In genomic region chr5:116914876-116915275, GRCm38 (mm10) we compare ENCODE assay signal across 14 mouse cellular contexts.
DNase-seq lines count a peak whose midpoint lies in the region; ATAC-seq and TF ChIP-seq lines count a peak whose summit lies in the region.
"Had no signal": no experiment of that assay in that cellular context is flagged by ENCODE, and none has a peak within 500 bp of the region (broad histone marks: within the 10 kb centered on the region; RNA-seq: fewer than 3 reads in every experiment).

No protein-coding gene starts in this region.

- no peaks in the 10 kb centered on the region for H3K36me3 ChIP-seq in heart, embryonic 11.5 days (ENCODE audit: control insufficient read depth, insufficient read depth, low read length)
- no peaks in the 10 kb centered on the region for H3K36me3 ChIP-seq in midbrain, embryonic 10.5 days
- no peaks in the 10 kb centered on the region for H3K36me3 ChIP-seq in midbrain, postnatal 0 days (ENCODE audit: insufficient read depth, low read length)
- H3K36me3 ChIP-seq: limb, embryonic 13.5 days had no signal

- H3K4me1 ChIP-seq in heart, embryonic 11.5 days (ENCODE audit: control insufficient read depth, insufficient read depth, low read length), result no peaks in the 10 kb centered on the region
- H3K4me1 ChIP-seq in midbrain, embryonic 10.5 days, result no peaks in the 10 kb centered on the region
- no peaks in the 10 kb centered on the region for H3K4me1 ChIP-seq in midbrain, postnatal 0 days (ENCODE audit: insufficient read depth, low read length)
- H3K4me1 ChIP-seq: limb, embryonic 13.5 days had no signal

- ATAC-seq in heart, embryonic 11.5 days (replicated peaks; ENCODE audit: insufficient number of reproducible peaks, low FRiP score, low TSS enrichment), result no peak
- no peak for ATAC-seq in midbrain, postnatal 0 days (ENCODE audit: low FRiP score)

- H3K27me3 ChIP-seq in heart, embryonic 11.5 days (ENCODE audit: control insufficient read depth, insufficient read depth, low read length), result no peaks in the 10 kb centered on the region
- H3K27me3 ChIP-seq in midbrain, embryonic 10.5 days (ENCODE audit: low read depth, poor library complexity, severe bottlenecking), result no peaks in the 10 kb centered on the region
- H3K27me3 ChIP-seq in midbrain, postnatal 0 days (ENCODE audit: insufficient read depth, low read length), result no peaks in the 10 kb centered on the region
- H3K27me3 ChIP-seq: limb, embryonic 13.5 days had no signal

- H3K4me3 ChIP-seq in heart, embryonic 11.5 days (ENCODE audit: low read depth, low read length), result no peak overlapping the region
- H3K4me3 ChIP-seq in midbrain, embryonic 10.5 days, result no peak overlapping the region
- H3K4me3 ChIP-seq in midbrain, postnatal 0 days (ENCODE audit: low read depth, low read length), result no peak overlapping the region
- H3K4me3 ChIP-seq: layer of hippocampus, adult 2 months; limb, embryonic 13.5 days had no signal

- H3K4me2 ChIP-seq in heart, embryonic 11.5 days, result no peak overlapping the region
- no peak overlapping the region for H3K4me2 ChIP-seq in midbrain, postnatal 0 days (ENCODE audit: low read depth, low read length, poor library complexity, severe bottlenecking)
- H3K4me2 ChIP-seq: hindbrain, embryonic 14.5 days; limb, embryonic 13.5 days had no signal

- 34% methylated on average over 12 of the region's 12 CpGs for WGBS in heart, embryonic 11.5 days (ENCODE audit: insufficient replicate concordance)
- 42% methylated on average over 12 of the region's 12 CpGs for WGBS in midbrain, embryonic 10.5 days
- 54% methylated on average over 12 of the region's 12 CpGs for WGBS in midbrain, postnatal 0 days

- no peak overlapping the region for H3K9ac ChIP-seq in heart, embryonic 11.5 days (ENCODE audit: low read depth, low read length)
- H3K9ac ChIP-seq in midbrain, postnatal 0 days (replicated peaks; ENCODE audit: low read length, poor library complexity, severe bottlenecking), result no peak overlapping the region
- H3K9ac ChIP-seq: hindbrain, embryonic 14.5 days; limb, embryonic 13.5 days had no signal

- peak; percentile 9 to 37 for DNase-seq in heart, postnatal 14 days
- DNase-seq in midbrain, embryonic 10.5 days (ENCODE audit: low spot score), result peak; percentile 19
- no peak for DNase-seq in midbrain, postnatal 0 days (ENCODE audit: low spot score)
- peak; percentile 2 for DNase-seq in c-Kit-positive CD71-negative TER-119-negative erythroid progenitor cells, embryonic 14.5 days (ENCODE audit: low read depth)
- peak; percentile 70 for DNase-seq in mesoderm, embryonic 11.5 days (ENCODE audit: low read depth, low spot score)
- no peak for DNase-seq in lung, adult 18-20 months
- no peak for DNase-seq in thymus, postnatal 14 days
- DNase-seq: cerebellum, adult 11 months; right cerebral cortex, postnatal 25 days had no signal

- TF ChIP-seq CTCF in midbrain, postnatal 0 days (IDR thresholded peaks at IDR 0.05), result no peak

- H3K27ac ChIP-seq in heart, embryonic 11.5 days (ENCODE audit: low read depth, low read length), result no peak overlapping the region
- no peak overlapping the region for H3K27ac ChIP-seq in midbrain, embryonic 10.5 days (replicated peaks)
- no peak overlapping the region for H3K27ac ChIP-seq in midbrain, postnatal 0 days (ENCODE audit: low read depth, low read length)
- H3K27ac ChIP-seq: hindbrain, embryonic 14.5 days; layer of hippocampus, adult 2 months; limb, embryonic 13.5 days; macrophage had no signal

- no peaks in the 10 kb centered on the region for H3K9me3 ChIP-seq in heart, embryonic 11.5 days (replicated peaks; ENCODE audit: control insufficient read depth, low read length)
- H3K9me3 ChIP-seq in midbrain, embryonic 10.5 days (replicated peaks), result no peaks in the 10 kb centered on the region
- no peaks in the 10 kb centered on the region for H3K9me3 ChIP-seq in midbrain, postnatal 0 days (ENCODE audit: low read length)
- H3K9me3 ChIP-seq: limb, embryonic 13.5 days had no signal

- intact Hi-C loops in heart, postnatal 14 days (cut with DNase I), result no loop called here

Comparison
In these comparisons a context has a peak if more than half of its experiments do, and no peak if none do; other contexts are left out.
1. DNase-seq: peak in heart, postnatal 14 days (2 of 2), midbrain, embryonic 10.5 days (single experiment), c-Kit-positive CD71-negative TER-119-negative erythroid progenitor cells, embryonic 14.5 days (single experiment) and mesoderm, embryonic 11.5 days (single experiment); none in midbrain, postnatal 0 days (single experiment), lung, adult 18-20 months (0 of 2) and thymus, postnatal 14 days (single experiment).